Mouse (Mus musculus): ENCODE measurements around the gene Agr3. TPM values are rescaled to one million over a fixed set of nuclear protein-coding genes. Genes with fewer than 3 reads are reported as not detected.

Agr3 gene
- total and polyA plus RNA-seq, 3 experiments = not detected

- no peak overlapping the region for H3K4me3 ChIP-seq (replicated peaks in 1 of 3; ENCODE audit: low read depth in 2 of 3, low read length in 2 of 3, poor library complexity in 1 of 3)
- dilution Hi-C loops (cut with MboI; ENCODE audit: extremely low pct_ligation_motif_present, extremely low pct_unique_long_range_greater_than_20kb, low sequenced_read_pairs) = no loop called here
- no peak overlapping the region for H3K9ac ChIP-seq (ENCODE audit: insufficient read depth, low read depth)
- DNase-seq (ENCODE audit: extremely low read depth) = peak; percentile 7
- in situ Hi-C loops (cut with MboI; ENCODE audit: low pct_ligation_motif_present, low pct_unique_long_range_greater_than_20kb, low sequenced_read_pairs) = no loop called here
- no peak for TF ChIP-seq POLR2A (IDR thresholded peaks at IDR 0.05; ENCODE audit: low read depth, low read length)
- TF ChIP-seq ZNF384 (IDR thresholded peaks at IDR 0.05; ENCODE audit: low read depth, low read length) = no peak
- TF ChIP-seq RCOR1 (conservative IDR thresholded peaks at IDR 0.05; ENCODE audit: low read depth, low read length) = no peak
- no peak for TF ChIP-seq CHD2 (IDR thresholded peaks at IDR 0.05; ENCODE audit: low read length)
- H3K79me2 ChIP-seq (replicated peaks; ENCODE audit: control insufficient read depth, extremely low read depth, insufficient read depth, poor library complexity, severe bottlenecking) = no peaks in the 10 kb centered on the region
- H3K36me3 ChIP-seq (replicated peaks in 1 of 2; ENCODE audit: control insufficient read depth in 1 of 2, insufficient read depth in 1 of 2, low read length in 1 of 2) = no peaks in the 10 kb centered on the region
- H3K27ac ChIP-seq (ENCODE audit: insufficient read depth, low read depth) = no peak overlapping the region
- no peaks in the 10 kb centered on the region for H3K27me3 ChIP-seq (replicated peaks)
- H3K9me3 ChIP-seq (replicated peaks; ENCODE audit: low read length) = no peaks in the 10 kb centered on the region
- peaks cover 0 to 2% of the 10 kb centered on the region in 2 experiments; a peak in 2 of 4 replicates for H3K4me1 ChIP-seq (ENCODE audit: control insufficient read depth in 1 of 2, insufficient read depth in 2 of 2)
- no peak overlapping the region for H3K4me2 ChIP-seq (ENCODE audit: insufficient read depth, low read depth, poor library complexity, severe bottlenecking)
These were observed 56.4 kb downstream of the Agr3 start for GRCm38 (mm10) chr12:35981732-35982360.

- DNase-seq (ENCODE audit: extremely low read depth) = no peak
- H3K4me2 ChIP-seq (ENCODE audit: insufficient read depth, low read depth, poor library complexity, severe bottlenecking) = no peak overlapping the region
- H3K27ac ChIP-seq (ENCODE audit: insufficient read depth, low read depth) = no peak overlapping the region
These were observed 58.1 kb downstream of the Agr3 start for GRCm38 (mm10) chr12:35983472-35983871.

GRCm38 (mm10) chr12:35984743-35985142, 59.3 kb downstream of the Agr3 start:
- no peaks in the 10 kb centered on the region for H3K27me3 ChIP-seq (replicated peaks)
- H3K79me2 ChIP-seq (replicated peaks; ENCODE audit: control insufficient read depth, extremely low read depth, insufficient read depth, poor library complexity, severe bottlenecking) = no peaks in the 10 kb centered on the region
- in situ Hi-C loops (cut with MboI; ENCODE audit: low pct_ligation_motif_present, low pct_unique_long_range_greater_than_20kb, low sequenced_read_pairs) = no loop called here
- no peak overlapping the region for H3K4me2 ChIP-seq (ENCODE audit: insufficient read depth, low read depth, poor library complexity, severe bottlenecking)
- no peaks in the 10 kb centered on the region for H3K9me3 ChIP-seq (replicated peaks; ENCODE audit: low read length)
- DNase-seq (ENCODE audit: extremely low read depth) = no peak
- H3K36me3 ChIP-seq (replicated peaks in 1 of 2; ENCODE audit: control insufficient read depth in 1 of 2, insufficient read depth in 1 of 2, low read length in 1 of 2) = no peaks in the 10 kb centered on the region
- peaks cover 0 to 2% of the 10 kb centered on the region in 2 experiments; a peak in 2 of 4 replicates for H3K4me1 ChIP-seq (ENCODE audit: control insufficient read depth in 1 of 2, insufficient read depth in 2 of 2)
- TF ChIP-seq ETS1 (conservative IDR thresholded peaks at IDR 0.05; ENCODE audit: low read depth, low read length) = no peak
- no peak for TF ChIP-seq NELFE (IDR thresholded peaks at IDR 0.05; ENCODE audit: low read depth, low read length)
- no peak for TF ChIP-seq CHD2 (IDR thresholded peaks at IDR 0.05; ENCODE audit: low read length)
- TF ChIP-seq JUN (IDR thresholded peaks at IDR 0.05; ENCODE audit: insufficient read depth, low read depth, low read length) = no peak
- TF ChIP-seq MAZ (IDR thresholded peaks at IDR 0.05; ENCODE audit: low read depth, low read length) = no peak
- no peak for TF ChIP-seq KAT2A (IDR thresholded peaks at IDR 0.05; ENCODE audit: insufficient replicate concordance, low read length)
- TF ChIP-seq MXI1 (IDR thresholded peaks at IDR 0.05; ENCODE audit: low read depth, low read length) = no peak
- H3K4me3 ChIP-seq (replicated peaks in 1 of 3; ENCODE audit: low read depth in 2 of 3, low read length in 2 of 3, poor library complexity in 1 of 3) = no peak overlapping the region
- no peak overlapping the region for H3K9ac ChIP-seq (ENCODE audit: insufficient read depth, low read depth)
- H3K27ac ChIP-seq (ENCODE audit: insufficient read depth, low read depth) = no peak overlapping the region
- dilution Hi-C loops (cut with MboI; ENCODE audit: extremely low pct_ligation_motif_present, extremely low pct_unique_long_range_greater_than_20kb, low sequenced_read_pairs) = no loop called here

More at GRCm38 (mm10) chr12:35983472-35983871, 58.1 kb downstream of the Agr3 start:
- in situ Hi-C loops (cut with MboI; ENCODE audit: low pct_ligation_motif_present, low pct_unique_long_range_greater_than_20kb, low sequenced_read_pairs) = no loop called here
- Histone ChIP-seq H3K9ac (ENCODE audit: insufficient read depth, low read depth) (no peak overlapping the region), H3K9me3 (replicated peaks; ENCODE audit: low read length) (no peaks in the 10 kb centered on the region), H3K4me1 (ENCODE audit: control insufficient read depth in 1 of 2, insufficient read depth in 2 of 2) (peaks cover 0 to 2% of the 10 kb centered on the region in 2 experiments; a peak in 2 of 4 replicates), H3K79me2 (replicated peaks; ENCODE audit: control insufficient read depth, extremely low read depth, insufficient read depth, poor library complexity, severe bottlenecking) (no peaks in the 10 kb centered on the region), H3K27me3 (replicated peaks) (no peaks in the 10 kb centered on the region), H3K4me3 (replicated peaks in 1 of 3; ENCODE audit: low read depth in 2 of 3, low read length in 2 of 3, poor library complexity in 1 of 3) (no peak overlapping the region), H3K36me3 (replicated peaks in 1 of 2; ENCODE audit: control insufficient read depth in 1 of 2, insufficient read depth in 1 of 2, low read length in 1 of 2) (no peaks in the 10 kb centered on the region)
- TF ChIP-seq MEF2A (IDR thresholded peaks at IDR 0.05; ENCODE audit: borderline replicate concordance, low read depth, low read length) = no peak
- no peak for TF ChIP-seq ZKSCAN1 (IDR thresholded peaks at IDR 0.05; ENCODE audit: borderline replicate concordance, low read depth, low read length)
- no peak for TF ChIP-seq SIN3A (IDR thresholded peaks at IDR 0.05; ENCODE audit: low read length)
- TF ChIP-seq SMC3 (IDR thresholded peaks at IDR 0.05; ENCODE audit: low read depth, low read length) = no peak
- no peak for TF ChIP-seq UBTF (IDR thresholded peaks at IDR 0.05; ENCODE audit: low read depth, low read length)
- TF ChIP-seq ZMIZ1 (IDR thresholded peaks at IDR 0.05; ENCODE audit: low read depth, low read length) = no peak
- dilution Hi-C loops (cut with MboI; ENCODE audit: extremely low pct_ligation_motif_present, extremely low pct_unique_long_range_greater_than_20kb, low sequenced_read_pairs) = no loop called here

Data from CH12.LX (cell line).